Mouse (Mus musculus) lung, postnatal 0 days (tissue): ENCODE results near the gene Rtl6.

Experiments used
- CTCF ChIP-seq: IDR thresholded peaks from 2 replicates; pipeline ENCODE4 v1.5.1; 2016; ENCODE audit warnings: antibody characterized with exemption, mild to moderate bottlenecking
- EP300 ChIP-seq: IDR thresholded peaks from 2 replicates; pipeline ENCODE4 v1.6.1; 2016; ENCODE audit warnings: antibody characterized with exemption, mild to moderate bottlenecking, control low read depth

DNA sequence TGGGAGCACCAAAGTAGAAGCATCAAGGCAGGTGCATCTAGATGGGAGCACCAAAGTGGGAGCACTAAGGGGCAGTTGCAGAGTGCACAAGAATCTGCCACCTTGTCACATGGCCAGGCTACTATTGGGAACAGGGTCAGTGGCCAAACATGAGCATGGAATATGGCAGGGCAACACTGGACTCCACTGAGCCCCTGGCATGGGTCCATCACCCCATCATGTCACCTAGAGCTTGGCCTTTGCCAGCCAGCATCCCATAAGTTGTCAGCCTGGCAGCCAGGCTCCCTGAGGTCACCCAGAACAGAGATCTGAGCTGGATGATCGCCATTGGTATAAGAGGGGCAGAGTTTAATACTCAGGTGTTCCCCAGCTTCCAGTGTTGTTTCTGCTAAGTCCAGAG, 40.2 kb upstream of the Rtl6 start:
- TF ChIP-seq EP300: no peak
- TF ChIP-seq CTCF: no peak
